Mouse (Mus musculus): ENCODE data around the gene Cks2.

- TF ChIP-seq CTCF (IDR thresholded peaks at IDR 0.05 in 2 of 3, conservative IDR thresholded peaks at IDR 0.05 in 1 of 3; ENCODE audit: control insufficient read depth in 1 of 3, insufficient read depth in 1 of 3, low read depth in 2 of 3, low read length in 3 of 3, poor library complexity in 1 of 3, severe bottlenecking in 1 of 3) (no peak), GATA1 (IDR thresholded peaks at IDR 0.05; ENCODE audit: low read depth, low read length) (no peak)
Observed at GRCm38 (mm10) chr13:51598063-51598462, 47.0 kb upstream of the Cks2 start.
